Mouse (Mus musculus) frontal cortex, postnatal 10 days (tissue): ENCODE data around the gene Sf3b1.
"Not testable (repeated sequence)": the region's sequence is repeated elsewhere in the genome, so short reads cannot be mapped to it uniquely, and the experiment has no call there.

ENCODE experiments used
- DNase-seq, 2 experiments: peaks; one replicate each; pipeline ENCODE4 v3.0.0; 2022; ENCODE audit warnings: low spot score in 2 of 2, mixed read lengths in 1 of 2

Gene Sf3b1

DNA sequence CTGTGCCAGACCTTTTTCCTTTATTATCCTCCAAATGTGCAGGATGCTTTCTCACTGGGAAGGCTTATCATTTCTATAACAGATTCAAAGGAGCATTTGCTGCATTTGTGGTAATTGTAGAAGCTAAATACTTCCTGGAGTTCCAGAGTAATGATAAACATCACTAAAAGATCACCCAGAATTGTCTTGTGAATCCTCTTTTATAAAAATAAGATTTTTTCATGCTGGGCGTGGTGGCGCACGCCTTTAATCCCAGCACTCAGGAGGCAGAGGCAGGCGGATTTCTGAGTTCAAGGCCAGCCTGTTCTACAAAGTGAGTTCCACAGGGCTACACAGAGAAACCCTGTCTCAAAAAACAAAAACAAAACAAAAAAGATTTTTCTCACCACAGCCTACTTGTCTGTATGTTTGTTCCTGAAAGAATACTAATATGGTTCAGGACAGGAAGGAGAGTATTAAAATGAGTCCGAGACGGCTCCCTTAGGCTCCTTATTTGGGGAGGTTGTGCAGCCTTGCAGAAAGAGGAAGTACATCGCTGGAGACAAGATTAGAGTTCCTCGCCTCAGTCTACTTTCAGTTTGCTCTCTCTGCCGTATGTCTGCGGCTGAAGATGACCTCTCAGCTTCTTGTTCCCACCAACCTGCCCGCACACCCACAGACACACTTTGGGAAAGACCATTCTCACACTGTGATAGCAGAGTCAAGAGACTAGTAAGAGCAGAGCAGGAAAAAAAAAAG lies 1.4 kb upstream of the Sf3b1 start:
- DNase-seq = no peak

DNA sequence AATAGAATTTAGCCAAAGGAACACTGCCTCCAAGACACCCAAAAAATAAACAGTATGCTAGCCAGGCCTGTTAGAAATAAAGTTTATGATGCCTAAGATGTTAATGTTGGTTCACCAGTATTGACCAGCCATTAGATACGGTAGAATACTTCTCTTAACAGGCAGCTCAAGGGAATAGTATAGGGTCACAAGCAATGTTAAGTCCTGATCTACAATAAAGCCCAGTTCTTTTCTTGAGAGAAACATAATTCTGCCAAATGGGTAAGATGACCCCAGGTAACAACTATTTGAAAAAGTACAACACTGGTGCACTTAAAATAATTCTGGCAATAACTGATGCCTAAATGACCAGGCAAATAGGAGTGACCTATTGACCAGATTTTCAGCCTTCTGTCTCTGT lies 685 bp upstream of the Sf3b1 start:
- no peak for DNase-seq

DNA sequence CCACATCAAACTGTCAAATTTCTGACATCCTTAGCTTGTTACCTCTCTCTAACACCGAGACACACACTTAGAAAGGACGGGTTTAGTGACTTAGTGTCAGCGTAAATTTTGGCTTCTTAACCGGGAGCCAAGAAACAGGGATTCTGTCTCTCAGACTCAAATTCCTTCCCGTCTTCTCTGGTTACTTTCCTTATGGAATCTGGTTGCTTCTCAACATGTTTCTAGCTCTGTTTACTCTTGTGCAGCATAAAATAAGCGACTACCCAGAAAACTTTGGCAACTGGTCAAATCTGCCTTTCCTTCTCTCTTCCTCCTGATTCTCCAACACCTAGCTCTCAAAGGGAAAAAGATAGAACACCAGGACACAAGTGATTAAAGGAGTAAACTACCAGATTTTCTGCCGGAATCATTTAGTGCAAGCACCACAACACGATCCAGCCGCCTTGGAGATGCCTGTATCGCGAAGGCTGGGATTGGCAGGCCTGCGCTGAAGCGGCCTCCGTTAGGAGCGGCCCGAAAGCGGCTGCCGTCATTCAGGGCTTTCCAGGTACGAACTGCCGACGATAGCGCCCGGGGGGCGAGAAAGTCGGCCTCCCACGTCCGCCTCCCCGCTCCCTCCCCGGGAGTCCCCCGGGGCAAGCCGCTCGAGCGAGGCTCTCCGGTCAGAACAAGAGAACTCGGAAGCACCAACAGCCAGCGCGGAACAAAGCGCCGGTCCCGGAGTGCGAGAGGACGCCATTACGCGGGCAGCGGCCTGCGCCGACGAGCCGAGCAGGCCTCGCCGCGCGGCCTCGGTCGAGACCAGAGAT lies 633 bp downstream of the Sf3b1 start:
- DNase-seq = no peak

DNA sequence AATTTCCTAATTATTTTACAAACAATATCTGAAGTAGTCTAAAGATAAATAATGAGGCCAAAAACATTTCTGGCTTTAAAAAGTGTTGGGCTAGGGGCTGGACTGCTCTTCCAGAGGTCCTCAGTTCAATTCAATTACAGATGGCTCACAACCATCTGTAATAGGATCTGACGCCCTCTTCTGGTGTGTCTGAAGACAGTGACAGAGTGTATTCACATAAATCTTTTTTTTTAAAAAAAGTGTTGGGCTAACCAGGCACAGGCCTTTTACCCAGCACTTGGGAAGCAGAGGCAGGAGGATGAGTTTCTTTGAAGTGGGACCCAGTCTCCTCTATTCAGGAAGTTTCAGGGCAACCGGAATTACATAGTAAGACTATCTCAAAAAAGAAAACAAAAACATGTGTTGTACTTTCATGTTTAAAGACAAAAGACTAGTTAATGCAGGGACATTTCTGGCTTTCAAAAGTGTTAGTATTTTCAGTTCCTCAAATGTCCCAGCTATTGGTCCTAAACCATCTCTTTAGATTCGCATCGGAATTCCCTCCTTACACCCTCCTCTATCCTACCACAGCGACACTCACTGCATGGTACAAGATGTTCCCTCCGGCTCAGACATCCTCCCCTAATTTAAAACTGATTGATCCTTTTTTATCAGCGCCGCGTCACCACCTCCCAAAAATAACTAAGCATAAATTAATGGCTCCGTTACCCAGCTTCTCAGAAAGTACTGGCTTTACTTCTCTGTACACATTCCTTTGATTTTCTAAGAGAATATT lies 1.4 kb downstream of the Sf3b1 start:
- DNase-seq = no peak

DNA sequence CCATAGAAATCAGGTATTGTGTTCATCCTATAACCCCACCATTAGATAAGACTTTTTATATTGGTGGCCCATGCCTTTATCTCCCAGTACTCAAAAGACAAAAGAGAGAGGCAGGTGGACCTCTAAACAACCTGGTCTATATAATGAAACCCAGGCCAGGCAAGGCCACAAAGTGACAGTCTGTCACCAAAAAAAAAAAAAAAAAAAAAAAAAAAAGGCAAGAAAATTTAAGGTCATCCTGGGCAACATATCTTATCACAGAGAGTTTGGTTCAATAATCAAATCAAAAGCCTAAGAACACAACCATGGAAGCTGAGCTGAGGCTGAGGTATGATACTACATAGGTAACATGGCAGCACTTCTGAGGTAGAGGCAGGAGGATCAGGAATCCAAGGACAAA lies 5.4 kb downstream of the Sf3b1 start:
- DNase-seq = no peak

DNA sequence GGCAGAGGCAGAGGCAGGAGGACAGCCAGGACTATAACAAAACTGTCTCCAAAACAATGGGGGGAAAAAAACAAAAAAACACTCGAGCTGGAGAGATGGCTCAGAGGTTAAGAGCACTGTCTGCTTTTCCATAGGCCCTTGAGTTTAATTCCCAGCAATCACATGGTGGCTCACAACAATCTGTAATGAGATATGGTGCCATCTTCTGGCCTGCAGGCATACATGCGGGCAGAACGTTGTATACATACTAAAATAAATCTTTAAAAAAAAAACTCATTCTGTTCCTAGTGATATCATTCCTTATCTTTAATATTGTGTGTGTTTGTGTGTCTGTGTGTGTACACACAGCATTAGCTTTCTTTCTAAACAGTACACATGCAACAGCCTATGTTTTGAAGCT lies 14.8 kb downstream of the Sf3b1 start:
- DNase-seq = no peak

DNA sequence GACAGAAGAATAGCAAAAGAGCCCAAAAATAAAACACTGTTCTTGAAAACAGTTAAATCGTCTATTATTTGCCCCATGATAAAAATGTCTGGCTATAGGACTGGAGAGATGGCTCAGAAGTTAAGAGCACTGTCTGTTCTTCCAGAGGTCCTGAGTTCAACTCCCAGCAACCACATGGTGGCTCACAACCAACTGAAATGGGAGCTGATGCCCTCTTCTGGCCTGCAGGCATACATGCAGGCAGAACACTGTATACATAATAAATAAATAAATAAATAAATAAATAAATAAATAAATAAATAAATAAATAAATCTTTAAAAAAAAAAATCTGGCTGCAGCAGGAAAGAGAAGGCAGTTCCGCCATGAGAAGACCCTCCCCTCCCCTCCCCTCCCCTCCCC lies 19.0 kb downstream of the Sf3b1 start:
- DNase-seq = not testable (repeated sequence)

DNA sequence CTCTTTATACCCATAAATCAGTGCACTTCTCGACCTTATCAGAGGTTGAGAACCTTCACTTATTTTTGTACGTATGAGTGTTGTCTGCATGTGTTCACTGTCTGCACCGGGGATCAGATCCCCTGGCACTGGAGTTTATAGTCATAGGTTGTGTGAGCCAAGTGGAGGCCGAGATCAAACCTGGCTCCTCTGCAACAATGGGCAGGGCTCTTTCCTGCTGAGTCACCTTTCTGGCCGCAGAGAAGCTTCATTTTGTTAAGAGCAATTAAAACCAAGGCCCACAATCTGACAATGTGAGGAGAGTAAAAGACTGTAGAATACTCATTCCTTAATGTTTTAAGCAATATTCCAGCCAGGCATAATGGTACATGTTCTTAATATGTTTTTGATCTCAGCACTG lies 33.7 kb downstream of the Sf3b1 start:
- DNase-seq = no peak

DNA sequence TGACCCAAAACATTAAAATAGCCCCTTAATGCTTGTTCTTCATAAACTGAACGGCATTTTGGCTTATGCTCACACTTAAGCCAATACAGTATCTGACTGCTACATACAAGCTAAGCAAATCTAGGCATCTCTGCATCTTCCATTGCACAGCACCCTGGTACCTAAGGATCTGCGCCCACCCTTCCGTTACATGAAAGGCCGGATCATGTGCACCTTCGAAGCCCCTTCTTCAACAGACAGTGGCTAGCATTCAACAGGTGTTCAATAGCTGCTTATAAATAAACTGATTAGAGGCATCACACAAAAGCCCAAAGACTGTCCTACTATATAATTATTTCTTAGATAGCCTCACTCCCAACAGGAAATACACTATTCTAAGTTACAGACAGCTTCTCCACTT lies 41.0 kb downstream of the Sf3b1 start:
- no peak for DNase-seq

DNA sequence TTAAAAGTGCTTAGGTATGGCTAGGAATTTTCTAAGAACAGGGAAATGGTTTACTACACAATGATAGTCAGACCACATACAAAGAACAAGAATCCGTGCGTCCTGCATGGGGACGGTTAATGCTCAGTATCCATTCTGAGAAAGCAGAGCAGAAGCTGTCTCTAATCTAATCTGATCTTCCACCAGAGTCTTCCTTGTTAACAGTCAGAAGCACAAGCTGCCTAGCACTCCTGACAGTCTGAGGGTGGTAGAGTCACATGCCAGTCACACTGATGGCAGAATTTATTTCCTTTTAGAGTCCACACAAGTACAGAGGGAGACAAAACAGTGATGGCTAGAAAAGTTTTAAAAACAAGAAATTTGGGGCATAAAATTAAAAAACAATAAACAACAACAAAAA lies 41.5 kb downstream of the Sf3b1 start:
- DNase-seq = no peak

DNA sequence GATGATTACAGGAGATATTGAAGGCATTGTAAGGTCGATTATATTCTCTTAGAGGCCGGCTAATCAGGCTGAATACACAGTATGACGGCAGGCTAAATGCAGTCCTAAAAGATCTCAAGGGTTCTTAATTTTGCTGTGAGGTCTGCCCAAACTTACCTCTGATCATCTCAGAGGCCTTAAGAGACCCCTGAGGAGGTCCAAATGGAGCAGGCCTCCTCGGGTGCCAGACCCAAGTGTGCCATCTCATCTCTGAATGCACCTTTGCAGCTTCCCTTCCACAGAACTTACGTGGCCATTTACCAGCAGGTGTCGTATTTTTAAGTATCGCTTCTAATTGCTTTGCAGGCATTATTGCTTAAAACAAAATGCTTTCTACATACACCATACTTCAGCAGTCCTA lies 43.1 kb downstream of the Sf3b1 start:
- DNase-seq = no peak

DNA sequence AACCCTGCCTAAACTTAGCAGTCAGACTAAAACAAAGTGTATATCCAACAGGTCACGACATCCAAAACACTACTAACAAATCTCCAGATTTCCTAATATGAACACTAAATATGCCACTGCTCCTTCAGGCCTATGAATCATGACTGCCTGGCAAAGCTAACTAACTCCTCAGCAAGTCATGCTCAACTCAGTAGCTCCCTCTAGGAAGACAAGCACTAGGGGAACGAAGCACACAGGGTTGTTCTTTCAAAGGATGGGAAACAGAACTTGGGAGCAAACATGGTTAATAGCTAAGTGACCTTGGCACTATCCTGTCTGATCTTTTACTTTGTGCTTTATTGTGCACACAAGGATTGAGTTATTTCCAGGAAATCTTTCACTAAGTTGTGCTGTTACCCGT lies 43.9 kb downstream of the Sf3b1 start:
- no peak for DNase-seq

DNA sequence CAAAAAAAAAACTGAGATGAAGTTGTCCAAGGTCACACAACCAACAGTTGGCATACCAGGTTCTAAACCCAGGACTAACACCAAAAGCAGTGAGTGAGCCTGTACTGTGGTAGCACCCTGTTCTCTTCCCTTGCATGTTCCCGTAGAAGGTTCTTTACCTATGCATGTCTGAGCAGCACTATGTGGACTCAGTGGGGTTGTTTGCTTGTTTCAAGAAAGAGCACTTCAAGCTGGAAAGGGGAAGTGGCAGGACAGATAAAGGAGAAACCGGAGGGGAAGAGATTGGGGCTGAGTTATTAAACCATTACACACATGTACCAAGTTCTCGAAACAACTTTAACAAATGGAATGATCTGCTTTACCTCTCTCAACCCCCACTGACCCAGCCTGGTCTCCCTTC lies 44.6 kb downstream of the Sf3b1 start:
- DNase-seq = no peak

DNA sequence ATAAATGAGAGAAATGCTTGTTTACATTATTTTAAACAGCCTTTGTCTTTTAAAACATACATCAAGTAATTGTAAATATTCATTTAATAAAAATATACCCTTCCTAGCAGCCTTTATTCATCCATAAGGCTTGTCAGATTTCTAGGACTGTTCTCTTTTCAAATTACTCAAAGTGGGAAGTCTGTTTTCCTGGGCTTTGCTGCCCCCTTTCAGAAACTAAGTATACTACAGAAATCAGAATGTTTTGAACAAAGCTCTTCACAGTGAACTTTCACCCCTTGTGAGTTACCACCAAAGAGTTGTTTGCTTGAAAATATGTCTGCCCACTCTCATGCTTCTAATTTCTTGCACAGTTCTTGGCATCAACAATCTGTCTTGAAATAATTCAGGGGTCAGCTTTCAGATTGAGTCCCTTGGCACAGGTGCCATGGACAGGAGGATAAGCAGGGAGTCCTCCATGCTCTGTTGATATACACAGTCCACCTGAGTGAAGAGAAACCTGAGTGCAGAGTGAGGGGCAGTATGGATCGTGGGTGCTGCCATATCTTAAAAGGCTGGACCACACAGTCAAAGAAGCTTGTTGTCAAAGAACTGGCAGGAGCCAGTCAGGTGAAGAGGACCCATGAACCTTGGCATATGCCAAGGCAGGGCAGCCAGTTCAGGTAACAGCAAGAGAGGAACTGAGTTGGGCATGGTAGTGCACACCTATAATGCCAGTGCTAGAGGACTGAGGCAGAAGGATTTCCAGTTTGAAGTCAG lies 47.9 kb downstream of the Sf3b1 start:
- DNase-seq = no peak

DNA sequence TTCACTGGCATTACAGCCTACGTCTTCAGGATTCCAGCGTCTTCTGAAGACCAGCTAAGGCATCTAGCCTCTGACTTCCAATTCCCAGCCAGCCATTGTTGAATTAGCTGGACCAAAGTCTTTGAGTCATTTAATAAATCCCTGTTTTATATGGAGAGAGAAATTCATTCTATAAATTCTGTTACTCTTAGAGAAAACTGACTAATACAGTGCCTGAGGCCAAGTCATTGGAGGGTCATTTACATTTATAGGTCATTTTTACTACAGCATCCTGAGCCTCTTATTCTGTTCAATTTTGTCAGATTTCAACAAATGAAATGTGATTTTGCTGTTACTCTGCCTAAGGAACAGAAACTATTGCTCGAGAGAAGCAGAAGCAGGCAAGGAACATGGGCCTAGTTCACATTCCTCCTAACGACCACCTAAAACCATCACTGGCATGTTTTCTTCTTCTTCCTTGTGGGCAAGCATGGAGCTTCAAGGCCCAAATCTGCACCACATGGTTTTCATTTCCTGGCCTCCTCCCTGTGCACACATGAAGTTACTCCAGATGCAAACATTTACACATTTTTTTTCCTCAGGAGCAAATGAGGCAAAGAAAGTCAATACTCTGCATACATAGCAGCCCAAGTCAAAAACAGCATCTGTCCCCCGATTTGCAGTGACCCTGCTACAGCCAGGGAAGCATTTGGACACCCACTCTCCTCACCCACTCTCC lies 55.4 kb downstream of the Sf3b1 start:
- DNase-seq = no peak

DNA sequence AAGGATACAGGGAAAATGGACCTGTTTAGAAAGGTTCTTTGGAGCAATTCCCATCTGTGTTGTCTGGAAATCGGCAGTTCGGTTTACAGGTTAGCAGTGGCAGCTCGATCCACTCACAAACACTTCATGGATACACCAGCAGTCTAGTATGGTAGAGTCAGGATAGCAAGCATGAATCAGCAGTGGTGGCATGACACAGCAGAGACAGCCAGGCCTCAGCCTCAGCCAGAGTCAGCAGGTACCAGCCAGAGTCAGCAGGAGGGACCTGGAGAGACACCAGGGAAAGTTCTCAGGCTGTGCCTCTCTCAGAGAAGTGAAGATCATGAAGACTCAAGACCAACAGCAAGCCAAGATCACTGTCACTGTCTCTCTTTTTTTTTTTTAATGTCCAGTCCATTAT lies 60.4 kb downstream of the Sf3b1 start:
- no peak for DNase-seq

DNA sequence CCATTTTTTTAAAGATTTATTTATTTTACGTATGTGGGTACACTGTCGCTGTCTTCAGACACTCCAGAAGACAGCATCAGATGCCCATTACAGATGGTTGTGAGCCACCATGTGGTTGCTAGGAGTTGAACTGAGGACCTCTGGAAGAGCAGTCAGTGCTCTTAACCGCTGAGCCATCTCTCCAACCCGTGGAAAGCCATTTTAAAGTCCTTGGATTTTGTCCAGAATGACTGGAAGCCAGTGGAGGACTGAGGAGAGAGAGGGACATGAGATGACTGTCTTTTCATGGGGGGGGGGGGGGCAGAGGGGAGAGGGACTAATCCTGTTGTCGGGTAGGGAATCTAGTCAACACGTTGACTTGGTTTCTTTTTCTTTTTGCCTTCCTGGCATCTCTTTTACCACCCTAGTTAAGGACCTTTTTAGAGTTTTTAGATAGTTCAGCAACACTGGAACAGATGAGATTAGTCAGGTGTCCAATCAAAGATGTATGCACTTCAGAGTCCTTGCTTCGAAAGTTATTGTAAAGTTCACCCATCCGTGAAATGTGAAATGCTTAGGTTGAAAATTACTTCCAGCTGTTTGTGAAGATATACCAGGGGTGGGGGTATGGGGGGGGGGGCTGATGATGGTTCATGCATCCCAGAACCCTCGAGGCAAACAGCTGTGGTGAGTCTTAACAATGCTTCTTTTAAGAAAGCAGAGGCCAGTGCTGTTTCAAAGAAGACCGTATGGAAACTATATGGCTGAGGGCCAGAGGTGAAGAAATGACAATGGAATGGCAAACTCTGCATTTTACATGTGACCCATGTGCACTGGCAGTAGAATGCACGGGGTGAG lies 61.9 kb downstream of the Sf3b1 start:
- no peak for DNase-seq

DNA sequence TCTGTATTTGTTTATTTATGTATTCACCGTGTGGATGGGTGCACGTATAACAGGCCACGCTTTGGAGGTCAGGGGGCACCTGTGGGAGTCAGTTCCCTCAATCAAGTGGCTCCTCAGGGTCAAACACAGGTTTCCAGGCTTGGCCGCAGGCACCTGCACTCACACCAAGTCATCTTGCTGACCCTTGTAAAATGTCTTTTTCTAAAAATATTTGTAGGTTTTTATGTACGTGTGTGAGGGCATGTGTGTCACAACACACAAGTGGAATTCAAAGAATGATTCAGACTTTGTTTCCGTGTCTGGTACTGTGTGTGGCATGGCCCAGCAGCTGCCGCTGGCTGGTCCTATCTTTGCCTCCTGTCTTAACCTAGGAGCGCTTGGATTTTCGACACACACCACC lies 65.6 kb downstream of the Sf3b1 start:
- no peak for DNase-seq

DNA sequence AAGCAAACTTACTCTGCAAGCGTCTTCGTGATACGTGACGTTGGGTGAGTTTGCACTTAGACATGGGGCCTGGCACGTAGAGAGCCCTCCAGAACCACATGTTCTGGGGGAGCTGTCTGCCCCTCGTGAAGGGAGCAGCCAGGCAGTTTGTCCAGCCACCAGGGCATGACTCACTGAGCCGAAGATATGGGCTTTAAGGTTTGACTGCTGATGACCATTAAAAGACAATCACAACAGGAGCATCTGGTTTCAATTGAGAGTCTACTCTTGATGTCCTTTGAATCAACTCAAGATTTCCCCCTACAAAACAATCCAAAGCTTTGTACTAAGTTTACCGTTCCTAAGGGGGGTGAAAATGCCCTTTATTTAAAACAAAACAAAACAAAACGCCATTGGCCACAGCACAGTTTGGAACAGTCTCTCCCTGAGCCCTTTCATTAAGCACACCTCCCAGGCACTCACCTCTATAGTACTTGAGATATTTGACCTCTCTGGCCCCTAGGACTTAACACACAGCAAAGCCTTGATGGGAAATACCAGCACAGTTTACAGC lies 66.6 kb downstream of the Sf3b1 start:
- DNase-seq = no peak

DNA sequence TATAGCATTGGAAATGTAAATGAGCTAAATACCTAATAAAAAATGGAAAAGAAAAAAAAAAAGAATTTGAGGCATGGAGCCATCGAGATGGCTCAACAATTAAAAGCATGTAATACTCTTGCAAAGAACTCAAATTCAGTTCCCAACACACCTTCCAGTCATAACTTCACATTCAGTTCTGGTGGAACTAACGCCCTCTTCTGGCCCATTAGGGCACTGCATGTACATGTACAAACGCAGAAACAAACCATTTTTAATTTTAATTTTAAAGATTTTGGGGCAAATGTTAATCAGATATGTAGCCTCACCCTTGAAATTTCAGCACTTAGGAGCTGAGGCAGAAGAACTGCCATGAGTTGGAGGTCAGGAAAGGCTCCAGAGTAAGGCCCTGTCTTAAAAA lies 68.8 kb downstream of the Sf3b1 start:
- DNase-seq = no peak
